Mouse (Mus musculus) embryonic facial prominence, embryonic 15.5 days (tissue): ENCODE results near the gene Zfp819. TPM values are rescaled to one million over a fixed set of nuclear protein-coding genes. Genes with fewer than 3 reads are reported as not detected.

Source experiments
- ATAC-seq: fragments of 200-750 bp; cut with Nextera tagmentation; 2 replicates; pipeline ENCODE4 v1.8.0; 2017; ENCODE audit warnings: low read depth, moderate TSS enrichment; ENCODE audit not compliant: insufficient number of reproducible peaks, low FRiP score, low TSS enrichment
- H3K27ac ChIP-seq: fragments of 300-500 bp; sonication (generic); replicated peaks from 2 replicates; pipeline ENCODE4 v1.5.1; 2015; ENCODE audit warnings: mild to moderate bottlenecking, inconsistent platforms
- H3K27me3 ChIP-seq: fragments of 300-500 bp; sonication (generic); 2 replicates; pipeline ENCODE4 v1.6.1; 2015; ENCODE audit warnings: inconsistent platforms
- H3K36me3 ChIP-seq: fragments of 300-500 bp; sonication (generic); 2 replicates; pipeline ENCODE4 v1.6.1; 2015; ENCODE audit warnings: mild to moderate bottlenecking, inconsistent platforms
- H3K4me1 ChIP-seq: fragments of 300-500 bp; sonication (generic); 2 replicates; pipeline ENCODE4 v1.6.1; 2015; ENCODE audit warnings: inconsistent platforms
- H3K4me2 ChIP-seq: fragments of 300-500 bp; sonication (generic); replicated peaks from 2 replicates; pipeline ENCODE4 v1.6.1; 2015; ENCODE audit warnings: mild to moderate bottlenecking, inconsistent platforms
- H3K4me3 ChIP-seq: fragments of 300-500 bp; sonication (generic); replicated peaks from 2 replicates; pipeline ENCODE4 v1.5.1; 2015; ENCODE audit warnings: mild to moderate bottlenecking, inconsistent platforms
- H3K9ac ChIP-seq: fragments of 300-500 bp; sonication (generic); 2 replicates; pipeline ENCODE4 v1.6.1; 2015; ENCODE audit warnings: inconsistent platforms
- H3K9me3 ChIP-seq: fragments of 300-500 bp; sonication (generic); replicated peaks from 2 replicates; pipeline ENCODE4 v1.6.1; 2016; ENCODE audit warnings: inconsistent platforms
- WGBS: fragments of 180-500 bp; shearing (Covaris S2); methylation state at CpG from one replicate; pipeline ENCODE4 v1.1.7; 2015; 5-methylcytosine and 5-hydroxymethylcytosine counted together
- polyA plus RNA-seq: library from polyadenylated mRNA; unstranded; fragments of >200 nt; fragmentation: Nextera tagmentation; extraction: Ambion mirVana; gene quantifications from 2 replicates; pipeline ENCODE4 v1.2.1, GENCODE M21; 2015

Gene Zfp819
- polyA plus RNA-seq, 1 experiment from 2014 or later = 0.45 TPM

- Histone ChIP-seq H3K4me2 (no peak overlapping the region), H3K27ac (no peak overlapping the region), H3K9me3 (no peaks in the 10 kb centered on the region), H3K27me3 (peaks cover 10% of the 10 kb centered on the region), H3K4me1 (peaks cover 8% of the 10 kb centered on the region), H3K9ac (no peak overlapping the region), H3K4me3 (no peak overlapping the region), H3K36me3 (no peaks in the 10 kb centered on the region)
- 76% methylated on average over 7 of the region's 7 CpGs for WGBS
- no peak for ATAC-seq
Measured at GRCm38 (mm10) chr7:43608316-43608824, 1.4 kb downstream of the Zfp819 start.

- 89% methylated on average over 14 of the region's 14 CpGs for WGBS
- no peak overlapping the region for H3K9ac ChIP-seq
- H3K9me3 ChIP-seq = no peaks in the 10 kb centered on the region
- no peaks in the 10 kb centered on the region for H3K27me3 ChIP-seq
- no peaks in the 10 kb centered on the region for H3K36me3 ChIP-seq
- ATAC-seq = no peak
- H3K27ac ChIP-seq = no peak overlapping the region
- H3K4me3 ChIP-seq = no peak overlapping the region
- H3K4me2 ChIP-seq = no peak overlapping the region
- no peaks in the 10 kb centered on the region for H3K4me1 ChIP-seq
Measured at GRCm38 (mm10) chr7:43613816-43614551, 7.0 kb downstream of the Zfp819 start.

DNA sequence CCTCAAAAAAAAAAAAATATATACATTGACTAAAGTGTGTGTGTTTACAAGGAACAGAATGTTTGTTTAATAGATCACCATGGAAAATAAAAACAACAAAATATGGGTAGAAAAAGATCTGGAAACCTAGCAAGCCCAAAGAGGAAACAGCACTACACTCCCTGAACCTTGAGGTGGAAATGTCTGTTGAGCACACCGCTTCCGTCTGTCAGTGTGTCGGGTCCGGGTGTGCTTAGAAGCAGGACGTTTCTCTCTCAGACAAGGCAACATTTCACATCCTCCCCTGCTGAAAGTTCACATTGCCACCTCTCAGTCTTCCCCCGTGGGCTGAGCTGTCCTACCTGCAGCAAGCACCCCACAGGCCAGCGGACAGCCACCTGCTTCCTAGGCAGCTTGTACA is 16.0 kb downstream of the Zfp819 start:
- Histone ChIP-seq H3K4me3 (no peak overlapping the region), H3K27ac (no peak overlapping the region), H3K27me3 (no peaks in the 10 kb centered on the region), H3K4me2 (no peak overlapping the region), H3K9me3 (no peaks in the 10 kb centered on the region), H3K36me3 (no peaks in the 10 kb centered on the region), H3K4me1 (no peaks in the 10 kb centered on the region), H3K9ac (no peak overlapping the region)
- WGBS = 76% methylated on average over 7 of the region's 7 CpGs
- ATAC-seq = no peak

GRCm38 (mm10) chr7:43623819-43624218 is 16.9 kb downstream of the Zfp819 start:
- H3K9ac ChIP-seq = no peak overlapping the region
- no peak for ATAC-seq
- H3K36me3 ChIP-seq = no peaks in the 10 kb centered on the region
- 15% methylated on average over 10 of the region's 10 CpGs for WGBS
- H3K4me2 ChIP-seq = no peak overlapping the region; the same call in 1 of the 2 replicates
- no peaks in the 10 kb centered on the region for H3K9me3 ChIP-seq
- H3K27ac ChIP-seq = no peak overlapping the region
- no peak overlapping the region for H3K4me3 ChIP-seq
- H3K4me1 ChIP-seq = no peaks in the 10 kb centered on the region
- H3K27me3 ChIP-seq = no peaks in the 10 kb centered on the region

DNA sequence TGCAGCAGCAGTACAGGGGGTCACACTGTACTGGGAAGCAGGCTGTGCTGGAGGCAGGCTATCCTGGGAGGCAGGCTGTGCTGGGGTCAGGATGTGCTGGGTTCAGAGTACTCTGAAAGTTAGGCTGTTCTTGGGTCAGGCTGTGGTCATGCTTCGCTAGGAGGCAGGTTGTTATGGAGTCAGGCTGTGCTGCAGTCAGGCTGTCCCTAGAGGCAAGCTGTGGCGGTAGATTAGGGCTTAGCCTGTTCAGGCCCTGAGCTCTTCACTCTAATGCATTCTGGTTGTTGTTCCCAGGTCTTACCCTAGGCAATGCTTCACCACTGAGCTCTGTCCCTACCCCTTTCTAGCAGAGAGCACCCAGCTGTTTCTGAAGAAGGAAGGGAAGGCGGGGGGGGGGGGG is 18.1 kb downstream of the Zfp819 start:
- H3K9me3 ChIP-seq = no peaks in the 10 kb centered on the region
- no peak overlapping the region for H3K4me2 ChIP-seq
- no peak overlapping the region for H3K27ac ChIP-seq
- no peak for ATAC-seq
- 43% methylated on average over 3 of the region's 3 CpGs for WGBS
- H3K4me3 ChIP-seq = no peak overlapping the region
- no peak overlapping the region for H3K9ac ChIP-seq
- no peaks in the 10 kb centered on the region for H3K36me3 ChIP-seq
- no peaks in the 10 kb centered on the region for H3K27me3 ChIP-seq
- no peaks in the 10 kb centered on the region for H3K4me1 ChIP-seq

- no peak overlapping the region for H3K27ac ChIP-seq
- H3K36me3 ChIP-seq = no peaks in the 10 kb centered on the region
- WGBS = 74% methylated on average over 8 of the region's 8 CpGs
- no peaks in the 10 kb centered on the region for H3K4me1 ChIP-seq
- no peak for ATAC-seq
- no peaks in the 10 kb centered on the region for H3K27me3 ChIP-seq
- no peak overlapping the region for H3K9ac ChIP-seq
- no peak overlapping the region for H3K4me2 ChIP-seq
- no peaks in the 10 kb centered on the region for H3K9me3 ChIP-seq
- no peak overlapping the region for H3K4me3 ChIP-seq
Measured at GRCm38 (mm10) chr7:43625794-43626422, 18.9 kb downstream of the Zfp819 start.

DNA sequence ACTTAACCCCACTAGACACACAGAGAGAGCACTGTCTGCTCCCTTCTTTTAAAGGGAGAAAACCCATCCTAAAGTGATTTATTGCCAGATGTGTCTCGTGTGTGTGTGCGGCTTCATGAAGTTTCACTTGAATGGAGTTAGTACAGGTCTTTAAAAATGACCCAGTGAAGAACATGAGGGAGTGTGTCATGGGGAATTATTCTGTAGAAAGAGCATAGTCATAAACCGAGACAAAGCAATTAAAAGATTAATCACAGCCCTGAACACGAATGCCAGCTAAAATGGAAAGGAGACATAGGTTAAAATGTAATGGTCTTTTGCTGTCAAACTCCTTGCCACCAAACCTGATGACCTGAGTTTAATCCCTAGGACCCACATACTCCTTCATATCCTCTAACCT is 27.0 kb downstream of the Zfp819 start:
- no peak overlapping the region for H3K27ac ChIP-seq
- no peaks in the 10 kb centered on the region for H3K9me3 ChIP-seq
- H3K4me1 ChIP-seq = no peaks in the 10 kb centered on the region
- WGBS = 65% methylated on average over 4 of the region's 4 CpGs
- no peak overlapping the region for H3K4me2 ChIP-seq
- no peaks in the 10 kb centered on the region for H3K27me3 ChIP-seq
- no peak overlapping the region for H3K9ac ChIP-seq
- H3K36me3 ChIP-seq = no peaks in the 10 kb centered on the region
- H3K4me3 ChIP-seq = no peak overlapping the region
- ATAC-seq = no peak

- 64% methylated on average over 6 of the region's 6 CpGs for WGBS
- H3K4me1 ChIP-seq = no peaks in the 10 kb centered on the region
- ATAC-seq = no peak
- H3K9ac ChIP-seq = no peak within 1 kb of the TSS
- no peaks in the 10 kb centered on the region for H3K36me3 ChIP-seq
- no peak within 1 kb of the TSS for H3K4me2 ChIP-seq
- no peaks in the 10 kb centered on the region for H3K27me3 ChIP-seq
- H3K27ac ChIP-seq = no peak within 1 kb of the TSS
- H3K4me3 ChIP-seq = no peak within 1 kb of the TSS
- H3K9me3 ChIP-seq = no peaks in the 10 kb centered on the region
Measured at GRCm38 (mm10) chr7:43634500-43634899, 27.5 kb downstream of the Zfp819 start, which contains the start of gene Ceacam18. Gene Ceacam18 (plus strand): TSS chr7:43634707.

DNA sequence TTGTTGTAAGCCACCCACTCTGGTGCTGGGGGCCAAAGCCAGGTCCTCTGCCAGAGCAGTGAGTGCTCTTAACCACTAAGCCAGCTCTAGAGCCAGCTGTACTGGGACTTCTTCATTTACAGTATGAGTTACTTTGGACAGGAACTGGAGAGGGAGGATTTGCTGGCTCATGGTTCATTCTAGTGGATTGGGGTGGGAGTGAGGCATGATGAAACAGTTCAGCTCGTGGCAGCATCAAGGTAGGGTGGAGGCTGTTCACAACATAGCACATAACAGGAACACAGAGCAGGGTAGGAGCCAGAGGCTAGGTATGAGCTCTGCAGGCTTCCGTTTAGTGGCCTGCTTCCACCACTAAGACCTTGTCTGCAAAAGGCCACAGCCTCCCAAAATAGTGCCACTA is 29.2 kb downstream of the Zfp819 start:
- Histone ChIP-seq H3K4me2 (no peak overlapping the region), H3K27ac (no peak overlapping the region), H3K36me3 (no peaks in the 10 kb centered on the region), H3K9me3 (no peaks in the 10 kb centered on the region), H3K9ac (no peak overlapping the region), H3K27me3 (no peaks in the 10 kb centered on the region), H3K4me3 (no peak overlapping the region), H3K4me1 (no peaks in the 10 kb centered on the region)
- ATAC-seq = no peak
- WGBS = 57% methylated on average over 2 of the region's 2 CpGs

DNA sequence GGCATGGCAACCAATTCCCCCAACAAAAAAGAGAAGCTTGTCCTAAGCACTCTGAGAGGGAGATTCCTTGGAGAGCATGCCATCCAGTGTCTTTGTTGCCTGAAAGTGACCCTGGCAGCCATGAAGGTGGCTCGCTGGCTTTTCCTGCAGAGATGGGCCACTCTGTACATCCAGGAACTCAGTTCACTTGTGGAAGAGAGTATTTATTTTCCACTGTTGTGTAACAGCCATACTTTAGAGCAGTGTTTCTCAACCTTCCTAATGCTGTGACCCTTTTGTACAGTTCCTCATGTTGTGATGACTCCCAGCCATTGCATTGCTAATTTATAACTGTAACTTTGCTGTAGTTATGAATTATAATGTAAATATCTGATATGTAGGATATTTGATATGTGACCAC is 30.1 kb downstream of the Zfp819 start:
- no peak for ATAC-seq
- Histone ChIP-seq H3K4me2 (no peak overlapping the region), H3K36me3 (no peaks in the 10 kb centered on the region), H3K4me3 (no peak overlapping the region), H3K4me1 (no peaks in the 10 kb centered on the region), H3K27me3 (no peaks in the 10 kb centered on the region), H3K9me3 (no peaks in the 10 kb centered on the region), H3K27ac (no peak overlapping the region), H3K9ac (no peak overlapping the region)
- WGBS = 77% methylated on average over 1 of the region's 1 CpGs

DNA sequence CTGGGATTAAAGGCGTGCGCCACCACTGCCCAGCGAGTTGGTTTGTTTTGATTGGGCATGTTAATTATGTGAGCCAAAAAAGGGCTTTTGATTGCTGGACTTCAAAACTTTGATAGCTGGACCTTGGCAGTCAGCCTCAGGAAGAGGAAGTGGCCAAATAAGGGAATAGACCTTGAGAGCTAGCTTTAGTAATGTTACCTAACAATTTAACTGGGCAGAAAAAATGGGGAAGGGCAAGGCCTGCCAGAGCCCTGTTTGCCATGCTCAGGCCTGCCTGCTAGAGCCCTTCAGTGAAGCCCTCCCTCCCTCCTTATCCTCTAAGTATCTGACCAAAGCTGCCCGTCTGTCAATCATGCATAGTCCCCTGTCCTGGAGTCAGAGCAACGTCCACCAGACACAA is 35.6 kb downstream of the Zfp819 start:
- no peaks in the 10 kb centered on the region for H3K27me3 ChIP-seq
- no peak overlapping the region for H3K27ac ChIP-seq
- ATAC-seq = no peak
- WGBS = 80% methylated on average over 5 of the region's 5 CpGs
- no peak overlapping the region for H3K4me2 ChIP-seq
- H3K9me3 ChIP-seq = no peaks in the 10 kb centered on the region
- no peak overlapping the region for H3K4me3 ChIP-seq
- no peaks in the 10 kb centered on the region for H3K36me3 ChIP-seq
- H3K9ac ChIP-seq = no peak overlapping the region
- no peaks in the 10 kb centered on the region for H3K4me1 ChIP-seq
